Mouse (Mus musculus) embryo, embryonic 10 days (tissue): ENCODE data around the gene Prkcg.
A peak's percentile ranks its signal among the peaks of the same experiment; 100 is the strongest.

ENCODE experiments used
- DNase-seq: peaks from one replicate; pipeline ENCODE4 v3.0.0-alpha.2; 2015; ENCODE audit warnings: low spot score

Gene Prkcg

GRCm38 (mm10) chr7:3365547-3366279 is 76.7 kb downstream of the Prkcg start:
- no peak for DNase-seq

- DNase-seq = peak; percentile 36
Measured at GRCm38 (mm10) chr7:3366705-3367516, 77.9 kb downstream of the Prkcg start.

- DNase-seq = no peak
Measured at GRCm38 (mm10) chr7:3367569-3367968, 78.6 kb downstream of the Prkcg start.

- no peak for DNase-seq
Measured at GRCm38 (mm10) chr7:3368311-3368710, 79.3 kb downstream of the Prkcg start.

GRCm38 (mm10) chr7:3369189-3369588 is 80.2 kb downstream of the Prkcg start:
- no peak for DNase-seq

- DNase-seq = no peak
Measured at GRCm38 (mm10) chr7:3370407-3370806, 81.4 kb downstream of the Prkcg start.

GRCm38 (mm10) chr7:3372376-3372775 is 83.4 kb downstream of the Prkcg start:
- peak; percentile 13 for DNase-seq

- no peak for DNase-seq
Measured at GRCm38 (mm10) chr7:3373754-3374153, 84.8 kb downstream of the Prkcg start.

- DNase-seq = peak; percentile 35
Measured at GRCm38 (mm10) chr7:3376831-3377230, 87.9 kb downstream of the Prkcg start.
